Mouse (Mus musculus) bone marrow, adult 2 months (tissue): ENCODE results near the gene Rapgef3. TPM values are rescaled to one million over a fixed set of nuclear protein-coding genes. Genes with fewer than 3 reads are reported as not detected.

ENCODE experiments used
- H3K27ac ChIP-seq: fragments of 200-500 bp; 2 replicates; pipeline ENCODE4 v1.5.1; 2012; ENCODE audit warnings: low read depth, mild to moderate bottlenecking, control low read depth, inconsistent platforms, low read length; ENCODE audit not compliant: control insufficient read depth, poor library complexity, insufficient read depth
- H3K4me1 ChIP-seq: fragments of 200-500 bp; 2 replicates; pipeline ENCODE4 v1.6.1; 2011; ENCODE audit warnings: low read length; ENCODE audit not compliant: control insufficient read depth, insufficient read depth
- H3K4me3 ChIP-seq: fragments of 200-500 bp; replicated peaks from 2 replicates; pipeline ENCODE3; 2011; ENCODE audit warnings: mild to moderate bottlenecking, low read depth, low read length, control low read depth; ENCODE audit not compliant: control insufficient read depth
- CTCF ChIP-seq: fragments of 200-500 bp; IDR thresholded peaks from 2 replicates; pipeline ENCODE4 v1.5.1; 2011; ENCODE audit warnings: low read length, control low read depth; ENCODE audit not compliant: control insufficient read depth, insufficient read depth
- POLR2A ChIP-seq: fragments of 200-500 bp; IDR thresholded peaks from 2 replicates; pipeline ENCODE4 v1.6.1; 2011; ENCODE audit warnings: low read depth, mild to moderate bottlenecking, control low read depth, low read length, borderline replicate concordance; ENCODE audit not compliant: control insufficient read depth
- WGBS: fragments of 180-500 bp; shearing (Covaris S2); methylation state at CpG from one replicate; pipeline ENCODE4 v1.1.7; 2018; 5-methylcytosine and 5-hydroxymethylcytosine counted together
- polyA plus RNA-seq: library from polyadenylated mRNA; stranded (reverse); fragments of >200 nt; gene quantifications from 2 replicates; pipeline ENCODE4 v1.2.4, GENCODE M21; 2011; ENCODE audit warnings: low replicate concordance; ENCODE audit not compliant: missing spikeins, insufficient read depth, insufficient read length

Rapgef3 gene
- polyA plus RNA-seq, 1 experiment, result 17.0 TPM

DNA sequence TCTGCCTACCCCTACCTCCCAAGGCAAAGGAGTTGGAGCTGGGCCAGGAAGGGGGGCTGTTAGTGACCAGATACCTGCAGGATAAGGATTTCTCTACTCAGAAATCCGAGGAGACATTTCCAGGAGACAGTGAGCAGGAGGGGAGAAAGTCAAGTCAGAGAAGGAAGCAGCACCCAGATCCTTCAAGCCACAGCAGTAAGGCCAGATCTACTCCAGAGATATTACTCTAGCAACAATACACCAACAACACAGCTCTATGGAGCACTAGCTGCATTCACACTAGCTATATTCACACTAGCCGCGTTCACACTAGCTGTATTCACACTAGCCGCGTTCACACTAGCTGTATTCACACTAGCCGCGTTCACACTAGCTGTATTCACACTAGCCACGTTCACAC lies 52.7 kb downstream of the Rapgef3 start:
- no peak for TF ChIP-seq CTCF
- Histone ChIP-seq H3K4me1 (no peaks in the 10 kb centered on the region), H3K4me3 (no peak overlapping the region), H3K27ac (no peak overlapping the region)
- 84% methylated on average over 8 of the region's 8 CpGs for WGBS

GRCm38 (mm10) chr15:97712546-97712945 lies 55.2 kb downstream of the Rapgef3 start:
- Histone ChIP-seq H3K4me1 (no peaks in the 10 kb centered on the region), H3K27ac (no peak overlapping the region), H3K4me3 (no peak overlapping the region)
- WGBS, result 71% methylated on average over 6 of the region's 6 CpGs
- no peak for TF ChIP-seq CTCF
- no peak for TF ChIP-seq POLR2A

GRCm38 (mm10) chr15:97710906-97711305 lies 56.9 kb downstream of the Rapgef3 start:
- H3K4me3 ChIP-seq, result no peak overlapping the region
- no peak for TF ChIP-seq CTCF
- TF ChIP-seq POLR2A, result no peak

GRCm38 (mm10) chr15:97705211-97706050 lies 62.3 kb downstream of the Rapgef3 start, which contains the start of gene Rpap3:
Gene Rpap3, minus strand, starts transcription at chr15:97705825.
- no peak within 1 kb of the TSS; the same call in 1 of the 2 replicates for H3K27ac ChIP-seq
- WGBS, result under 1% methylated on average over 71 of the region's 71 CpGs
- no peaks in the 10 kb centered on the region for H3K4me1 ChIP-seq
- peak within 1 kb of the TSS; percentile 77 for H3K4me3 ChIP-seq
- TF ChIP-seq CTCF (no peak), POLR2A (peak; percentile 61; the same call in 1 of the 2 replicates)

More at GRCm38 (mm10) chr15:97710906-97711305, 56.9 kb downstream of the Rapgef3 start:
- Histone ChIP-seq H3K4me1 (no peaks in the 10 kb centered on the region), H3K27ac (no peak overlapping the region)
- WGBS, result 81% methylated on average over 6 of the region's 6 CpGs

DNA sequence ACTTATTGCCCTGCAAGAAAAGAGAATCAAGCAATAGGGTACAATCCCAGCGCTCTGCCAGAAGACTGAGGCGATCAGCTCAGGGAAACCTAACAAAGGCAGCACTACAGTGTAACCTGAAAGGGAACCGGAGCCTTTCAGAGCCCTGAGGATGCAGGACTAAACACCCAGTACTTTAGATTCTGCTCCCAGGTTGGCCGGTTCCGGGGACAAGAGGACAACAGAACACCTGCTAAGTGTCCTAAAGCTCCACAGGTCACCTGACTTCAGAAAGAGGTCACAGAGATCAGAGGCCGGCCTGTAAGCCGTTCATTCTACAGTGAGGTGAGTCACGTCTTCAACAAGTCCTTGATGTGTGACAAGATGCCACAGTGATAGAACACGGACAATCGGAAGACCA lies 71.2 kb downstream of the Rapgef3 start:
- WGBS, result 93% methylated on average over 10 of the region's 10 CpGs
- no peak overlapping the region for H3K27ac ChIP-seq
- no peaks in the 10 kb centered on the region for H3K4me1 ChIP-seq
- no peak for TF ChIP-seq CTCF
- no peak overlapping the region for H3K4me3 ChIP-seq

Other genes starting within 250 kb of the Rapgef3 start
- gene Rpap3, start 62.1 kb downstream of the Rapgef3 start, polyA plus RNA-seq, result 6.8 and 13.5 TPM in 2 replicates
- gene Endou, start 36.6 kb downstream of the Rapgef3 start, polyA plus RNA-seq, result 2.3 and 7.3 TPM in 2 replicates
- gene Slc48a1, start 10.5 kb upstream of the Rapgef3 start, polyA plus RNA-seq, result 62.3 and 67.5 TPM in 2 replicates
- gene Hdac7, start 76.5 kb upstream of the Rapgef3 start, polyA plus RNA-seq, result 34.1 and 37.8 TPM in 2 replicates
- gene Vdr, start 142.7 kb upstream of the Rapgef3 start, polyA plus RNA-seq, result 0.88 and 1.5 TPM in 2 replicates
- 7.1 and 10.0 TPM in 2 replicates for gene Tmem106c, start 196.2 kb upstream of the Rapgef3 start, polyA plus RNA-seq
- 0.52 TPM in 1 of 2 replicates, not detected in the other for gene Col2a1, start 236.7 kb upstream of the Rapgef3 start, polyA plus RNA-seq